Mouse (Mus musculus) c-Kit-positive CD71-positive TER-119-negative erythroid progenitor cells, embryonic 14.5 days (primary cell): ENCODE results near the gene Atp2c1.

Experiments
- DNase-seq: peaks from one replicate; pipeline ENCODE4 v3.0.0-alpha.2; 2013; ENCODE audit warnings: low read depth

Gene Atp2c1

GRCm38 (mm10) chr9:105488363-105488762 is 38.8 kb downstream of the Atp2c1 start:
- no peak for DNase-seq

GRCm38 (mm10) chr9:105484338-105485084 is 42.6 kb downstream of the Atp2c1 start:
- DNase-seq: no peak

- DNase-seq: no peak
These were observed 43.2 kb downstream of the Atp2c1 start for GRCm38 (mm10) chr9:105483880-105484279.

- DNase-seq: no peak
These were observed 44.2 kb downstream of the Atp2c1 start for GRCm38 (mm10) chr9:105482715-105483510.

- no peak for DNase-seq
These were observed 45.0 kb downstream of the Atp2c1 start for GRCm38 (mm10) chr9:105482070-105482469.

- DNase-seq: no peak
These were observed 51.0 kb downstream of the Atp2c1 start for GRCm38 (mm10) chr9:105476134-105476533.

- DNase-seq: no peak
These were observed 52.2 kb downstream of the Atp2c1 start for GRCm38 (mm10) chr9:105474910-105475309.

GRCm38 (mm10) chr9:105467787-105468186 is 59.3 kb downstream of the Atp2c1 start:
- no peak for DNase-seq

GRCm38 (mm10) chr9:105461496-105461895 is 65.6 kb downstream of the Atp2c1 start:
- DNase-seq: no peak

GRCm38 (mm10) chr9:105459032-105459431 is 68.1 kb downstream of the Atp2c1 start:
- no peak for DNase-seq

GRCm38 (mm10) chr9:105408549-105408948 is 118.6 kb downstream of the Atp2c1 start:
- DNase-seq: no peak

- peak; percentile 92 for DNase-seq
These were observed 131.9 kb downstream of the Atp2c1 start, which contains the start of the genes Aste1 and Nek11 for GRCm38 (mm10) chr9:105395218-105395627. Aste1 (plus strand) TSS chr9:105395392. Nek11 (minus strand) TSS chr9:105395524.

GRCm38 (mm10) chr9:105394720-105395119 is 132.4 kb downstream of the Atp2c1 start:
- no peak for DNase-seq

GRCm38 (mm10) chr9:105390616-105391015 is 136.5 kb downstream of the Atp2c1 start:
- no peak for DNase-seq

- peak; percentile 48 for DNase-seq
These were observed 137.8 kb downstream of the Atp2c1 start for GRCm38 (mm10) chr9:105389289-105389688.

- DNase-seq: no peak
These were observed 139.7 kb downstream of the Atp2c1 start for GRCm38 (mm10) chr9:105387403-105387802.

GRCm38 (mm10) chr9:105379533-105380145 is 147.5 kb downstream of the Atp2c1 start:
- no peak for DNase-seq

- no peak for DNase-seq
These were observed 149.5 kb downstream of the Atp2c1 start for GRCm38 (mm10) chr9:105377622-105378021.

GRCm38 (mm10) chr9:105376954-105377530 is 150.1 kb downstream of the Atp2c1 start:
- no peak for DNase-seq

- no peak for DNase-seq
These were observed 150.7 kb downstream of the Atp2c1 start for GRCm38 (mm10) chr9:105376411-105376810.

- DNase-seq: no peak
These were observed 152.8 kb downstream of the Atp2c1 start for GRCm38 (mm10) chr9:105374361-105374760.

- no peak for DNase-seq
These were observed 158.5 kb downstream of the Atp2c1 start for GRCm38 (mm10) chr9:105368605-105369004.
